Mouse (Mus musculus) cerebellum, postnatal 4 days (tissue): Measurements from ENCODE around the gene Hdhd5.

Experiments
- DNase-seq, 2 experiments: peaks; one replicate each; pipeline ENCODE4 v3.0.0; 2022; ENCODE audit warnings: low spot score in 2 of 2, mixed read lengths in 1 of 2

Gene Hdhd5

GRCm38 (mm10) chr6:120531020-120531965 is at the start of gene Hdhd5:
Gene Hdhd5, minus strand, starts transcription at chr6:120531319.
- peak; percentile 86 to 93 for DNase-seq

- peak in 1 of 2 experiments; percentile 65 for DNase-seq
Observed at GRCm38 (mm10) chr6:120580713-120581015, 49.5 kb upstream of the Hdhd5 start.

- DNase-seq, result peak; percentile 31 to 68
Observed at GRCm38 (mm10) chr6:120579831-120580712, 49.0 kb upstream of the Hdhd5 start.

- DNase-seq, result peak in 1 of 2 experiments; percentile 53
Observed at GRCm38 (mm10) chr6:120579110-120579830, 48.2 kb upstream of the Hdhd5 start.

GRCm38 (mm10) chr6:120578471-120578870 is 47.4 kb upstream of the Hdhd5 start:
- DNase-seq, result no peak

GRCm38 (mm10) chr6:120572372-120572771 is 41.3 kb upstream of the Hdhd5 start:
- no peak for DNase-seq

GRCm38 (mm10) chr6:120568257-120568656 is 37.1 kb upstream of the Hdhd5 start:
- no peak for DNase-seq

- no peak for DNase-seq
Observed at GRCm38 (mm10) chr6:120566911-120567909, 36.1 kb upstream of the Hdhd5 start.

- no peak for DNase-seq
Observed at GRCm38 (mm10) chr6:120556641-120557040, 25.5 kb upstream of the Hdhd5 start.

GRCm38 (mm10) chr6:120555983-120556567 is 25.0 kb upstream of the Hdhd5 start:
- DNase-seq, result no peak

- DNase-seq, result no peak
Observed at GRCm38 (mm10) chr6:120555152-120555551, 24.0 kb upstream of the Hdhd5 start.

GRCm38 (mm10) chr6:120550173-120550572 is 19.1 kb upstream of the Hdhd5 start:
- no peak for DNase-seq

- DNase-seq, result no peak
Observed at GRCm38 (mm10) chr6:120548581-120548980, 17.5 kb upstream of the Hdhd5 start.

GRCm38 (mm10) chr6:120546973-120547372 is 15.9 kb upstream of the Hdhd5 start:
- DNase-seq, result no peak

- no peak for DNase-seq
Observed at GRCm38 (mm10) chr6:120546292-120546691, 15.2 kb upstream of the Hdhd5 start.

- DNase-seq, result no peak
Observed at GRCm38 (mm10) chr6:120542061-120542460, 10.9 kb upstream of the Hdhd5 start.

GRCm38 (mm10) chr6:120541386-120541785 is 10.3 kb upstream of the Hdhd5 start:
- no peak for DNase-seq

GRCm38 (mm10) chr6:120539781-120540231 is 8.7 kb upstream of the Hdhd5 start:
- no peak for DNase-seq

GRCm38 (mm10) chr6:120539132-120539759 is 8.1 kb upstream of the Hdhd5 start:
- peak; percentile 75 to 83 for DNase-seq

- DNase-seq, result no peak
Observed at GRCm38 (mm10) chr6:120536337-120536736, 5.2 kb upstream of the Hdhd5 start.
